Mouse (Mus musculus): ENCODE results near the gene Zmynd8.

- TF ChIP-seq USF1 (IDR thresholded peaks at IDR 0.05; ENCODE audit: low read depth, low read length) (no peak), CTCF (IDR thresholded peaks at IDR 0.05 in 2 of 3, conservative IDR thresholded peaks at IDR 0.05 in 1 of 3; ENCODE audit: control insufficient read depth in 1 of 3, insufficient read depth in 1 of 3, low read depth in 2 of 3, low read length in 3 of 3, poor library complexity in 1 of 3, severe bottlenecking in 1 of 3) (no peak), SMC3 (IDR thresholded peaks at IDR 0.05; ENCODE audit: low read depth, low read length) (no peak), HCFC1 (IDR thresholded peaks at IDR 0.05; ENCODE audit: low read depth, low read length) (no peak), POLR2A (IDR thresholded peaks at IDR 0.05; ENCODE audit: control insufficient read depth in 1 of 2, insufficient read depth in 1 of 2, low read depth in 1 of 2, low read length in 2 of 2, poor library complexity in 1 of 2) (no peak), EP300 (IDR thresholded peaks at IDR 0.05; ENCODE audit: low read depth in 1 of 2, low read length in 2 of 2) (no peak), CHD1 (IDR thresholded peaks at IDR 0.05; ENCODE audit: low read depth, low read length) (no peak), MYC (IDR thresholded peaks at IDR 0.05; ENCODE audit: low read depth, low read length) (no peak), ZMIZ1 (IDR thresholded peaks at IDR 0.05; ENCODE audit: low read depth, low read length) (no peak), ZNF384 (IDR thresholded peaks at IDR 0.05; ENCODE audit: low read depth, low read length) (no peak)
Observed at GRCm38 (mm10) chr2:165867549-165867948, 31.3 kb downstream of the Zmynd8 start.

Data from MEL (cell line).